Mouse (Mus musculus): ENCODE measurements at regions not wholly inside any gene's neighbourhood (a gene's known extent, or its start where the extent isn't known, plus 50 kb on each side); places are given as distances from the start of the nearest gene placed in this dataset.
"Not testable (repeated sequence)": the region's sequence is repeated elsewhere in the genome, so short reads cannot be mapped to it uniquely, and the experiment has no call there.

- DNase-seq (ENCODE audit: low spot score), result no peak
Measured at GRCm38 (mm10) chr10:118603857-118604414, 163.1 kb downstream of the Ifng start.

GRCm38 (mm10) chr10:118605156-118605821 is 164.4 kb downstream of the Ifng start:
- no peak for DNase-seq (ENCODE audit: low spot score)

- DNase-seq (ENCODE audit: low spot score), result no peak
Measured at GRCm38 (mm10) chr10:118607418-118607817, 166.6 kb downstream of the Ifng start.

GRCm38 (mm10) chr10:118608376-118609145 is 167.7 kb downstream of the Ifng start:
- no peak for DNase-seq (ENCODE audit: low spot score)

GRCm38 (mm10) chr10:118609157-118609556 is 168.3 kb downstream of the Ifng start:
- DNase-seq (ENCODE audit: low spot score), result no peak

- DNase-seq (ENCODE audit: low spot score), result no peak
Measured at GRCm38 (mm10) chr10:118610868-118611461, 170.1 kb downstream of the Ifng start.

- no peak for DNase-seq (ENCODE audit: low spot score)
Measured at GRCm38 (mm10) chr10:118612091-118612490, 171.2 kb downstream of the Ifng start.

- no peak for DNase-seq (ENCODE audit: low spot score)
Measured at GRCm38 (mm10) chr10:118613056-118613695, 172.3 kb downstream of the Ifng start.

GRCm38 (mm10) chr10:118614251-118614865 is 173.5 kb downstream of the Ifng start:
- DNase-seq (ENCODE audit: low spot score), result no peak

GRCm38 (mm10) chr10:118615131-118616020 is 174.5 kb downstream of the Ifng start:
- DNase-seq (ENCODE audit: low spot score), result no peak

GRCm38 (mm10) chr10:118616031-118616615 is 175.3 kb downstream of the Ifng start:
- DNase-seq (ENCODE audit: low spot score), result no peak

- no peak for DNase-seq (ENCODE audit: low spot score)
Measured at GRCm38 (mm10) chr10:118617291-118618044, 176.6 kb downstream of the Ifng start.

GRCm38 (mm10) chr10:118618251-118618650 is 177.4 kb downstream of the Ifng start:
- not testable (repeated sequence) for DNase-seq (ENCODE audit: low spot score)

GRCm38 (mm10) chr10:118618766-118619600 is 178.1 kb downstream of the Ifng start:
- no peak for DNase-seq (ENCODE audit: low spot score)

- no peak for DNase-seq (ENCODE audit: low spot score)
Measured at GRCm38 (mm10) chr10:118619601-118620000, 178.8 kb downstream of the Ifng start.

GRCm38 (mm10) chr10:118620611-118621010 is 179.8 kb downstream of the Ifng start:
- DNase-seq (ENCODE audit: low spot score), result no peak

- no peak for DNase-seq (ENCODE audit: low spot score)
Measured at GRCm38 (mm10) chr10:118621546-118621945, 180.7 kb downstream of the Ifng start.

GRCm38 (mm10) chr10:118622131-118622530 is 181.3 kb downstream of the Ifng start:
- DNase-seq (ENCODE audit: low spot score), result no peak

GRCm38 (mm10) chr10:118622916-118623315 is 182.1 kb downstream of the Ifng start:
- DNase-seq (ENCODE audit: low spot score), result no peak
